Mouse (Mus musculus) left cerebral cortex, adult 2 months (tissue): ENCODE data around the gene Speer4e. TPM values are rescaled to one million over a fixed set of nuclear protein-coding genes. Genes with fewer than 3 reads are reported as not detected.
"Not testable (repeated sequence)": the region's sequence is repeated elsewhere in the genome, so short reads cannot be mapped to it uniquely, and the experiment has no call there.

ENCODE experiments used
- DNase-seq, 2 experiments: peaks; one replicate each; pipeline ENCODE4 v3.0.0; 2021 to 2022; ENCODE audit warnings: low spot score in 2 of 2, mixed read lengths in 1 of 2; ENCODE audit errors: extremely low spot score in 1 of 2
- H3K27ac ChIP-seq: fragments of 200-600 bp; 2 replicates; pipeline ENCODE4 v1.8.1; 2022
- H3K4me3 ChIP-seq: fragments of 200-600 bp; 2 replicates; pipeline ENCODE4 v1.8.1; 2022
- CTCF ChIP-seq: fragments of 200-600 bp; IDR thresholded peaks from 2 replicates; pipeline ENCODE4 v1.8.1; 2022; ENCODE audit warnings: antibody characterized with exemption, mild to moderate bottlenecking, moderate library complexity
- intact Hi-C: fragments of 180-260 bp; cut with DNase I; formaldehyde crosslinking; loops from one replicate; pipeline ENCODE4 v1.15.1; 2025
- long read RNA-seq, 2 experiments: library from polyadenylated mRNA; stranded (forward); transcript quantifications; one replicate each; pipeline ENCODE4 v2.0.0; 2021; ENCODE audit warnings: borderline mapping rate in 2 of 2
- total RNA-seq, 2 experiments: library from RNA; stranded (reverse); gene quantifications; 2 replicates each; pipeline ENCODE4 v1.2.3; 2021

The Speer4e gene
- total RNA-seq, result not detected
- long read RNA-seq, experiment 1, result 0 reads
- long read RNA-seq, experiment 2, result 0 reads

- H3K27ac ChIP-seq, H3K4me3 ChIP-seq, intact Hi-C loops, DNase-seq: not testable (repeated sequence)
Measured at GRCm38 (mm10) chr5:14938329-14938728, at the start of gene Speer4e. Gene Speer4e, minus strand, starts transcription at chr5:14938429.

- DNase-seq, H3K27ac ChIP-seq, intact Hi-C loops, H3K4me3 ChIP-seq: not testable (repeated sequence)
Measured at GRCm38 (mm10) chr5:14986649-14987387, 48.6 kb upstream of the Speer4e start.

- H3K27ac ChIP-seq, DNase-seq, H3K4me3 ChIP-seq, intact Hi-C loops: not testable (repeated sequence)
Measured at GRCm38 (mm10) chr5:14978835-14979234, 40.6 kb upstream of the Speer4e start, which contains the start of gene Gm10354. Gene Gm10354, minus strand, starts transcription at chr5:14978935.

DNA sequence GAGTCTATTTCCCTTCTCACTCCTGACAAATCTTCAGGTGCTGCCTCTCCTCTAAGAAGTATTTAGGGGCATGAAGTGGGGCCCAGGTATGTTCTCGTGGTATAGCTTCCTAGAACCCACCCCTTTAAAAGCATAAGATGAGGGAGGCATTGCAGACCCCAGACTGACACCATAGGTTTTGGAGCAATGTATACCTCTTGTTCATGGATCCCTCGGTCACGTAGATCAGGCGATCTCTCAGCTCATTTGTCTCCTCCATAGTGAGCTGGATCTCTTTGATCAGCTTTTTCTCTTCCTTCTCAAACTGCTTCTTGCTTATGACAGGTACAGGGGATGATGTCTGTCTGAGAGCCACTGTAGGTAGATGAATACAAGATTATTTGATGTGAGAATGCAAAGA, 39.1 kb upstream of the Speer4e start:
- H3K4me3 ChIP-seq, DNase-seq, H3K27ac ChIP-seq, intact Hi-C loops: not testable (repeated sequence)

DNA sequence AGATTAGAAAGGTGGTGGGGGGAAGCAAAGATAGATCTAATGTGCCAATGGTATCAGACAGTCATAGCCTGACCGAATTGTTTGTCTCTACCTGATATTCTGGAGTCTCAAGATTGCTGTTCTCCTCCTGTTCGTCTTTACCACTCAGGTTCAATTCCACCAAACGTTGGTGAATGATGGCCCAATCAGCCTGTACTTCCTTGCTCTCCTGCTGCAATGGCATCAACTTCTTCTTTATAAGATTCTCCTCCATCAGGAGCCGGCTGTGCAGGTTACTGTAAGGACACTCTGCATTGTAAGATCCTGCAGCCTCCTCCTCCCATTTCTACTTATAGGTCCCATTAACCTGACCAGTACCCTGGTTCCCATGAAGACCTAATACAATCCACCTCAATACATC, 37.1 kb upstream of the Speer4e start:
- H3K4me3 ChIP-seq, intact Hi-C loops, H3K27ac ChIP-seq, DNase-seq: not testable (repeated sequence)

DNA sequence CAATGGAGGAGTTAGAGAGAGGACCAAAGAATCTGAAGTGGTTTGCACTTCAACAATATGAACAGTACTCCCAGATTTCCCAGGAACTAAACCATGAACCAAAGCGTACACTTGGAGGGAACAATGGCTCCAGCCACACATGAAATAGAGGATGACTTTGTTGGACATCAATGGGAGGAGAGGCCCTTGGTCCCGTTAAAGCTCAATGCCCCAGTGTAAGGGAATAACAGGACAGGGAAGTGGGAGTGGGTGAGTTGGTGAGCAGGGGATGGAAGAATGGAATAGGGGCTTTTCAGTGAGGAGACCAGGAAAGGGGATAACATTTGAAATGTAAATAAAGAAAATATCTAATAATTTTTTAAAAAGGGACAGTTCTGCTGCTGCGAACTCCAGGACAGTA, 34.6 kb upstream of the Speer4e start:
- H3K4me3 ChIP-seq, intact Hi-C loops, DNase-seq, H3K27ac ChIP-seq: not testable (repeated sequence)

DNA sequence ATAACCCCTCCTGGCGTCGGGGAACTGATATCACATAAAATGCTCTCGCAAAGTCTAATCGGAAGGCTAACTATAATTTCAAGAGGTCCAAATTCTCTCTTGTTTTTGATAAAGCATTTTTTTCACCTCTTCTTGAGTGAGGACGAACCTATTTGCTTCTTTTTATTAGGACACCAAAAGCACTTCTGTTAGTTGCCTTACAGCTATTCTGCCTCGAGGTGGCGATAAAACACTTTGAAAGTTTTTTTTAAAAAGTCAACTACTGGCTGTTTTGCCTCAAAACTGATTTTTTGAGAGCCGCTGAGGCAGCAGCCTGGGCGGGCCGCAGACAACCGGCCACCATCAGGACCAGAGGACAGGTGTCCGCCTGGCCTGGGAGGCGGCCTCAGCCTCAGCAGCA, 25.6 kb upstream of the Speer4e start:
- TF ChIP-seq CTCF, result peak; percentile 33
- DNase-seq, H3K27ac ChIP-seq, intact Hi-C loops, H3K4me3 ChIP-seq: not testable (repeated sequence)

GRCm38 (mm10) chr5:14961502-14961901, 23.3 kb upstream of the Speer4e start:
- DNase-seq, intact Hi-C loops, H3K27ac ChIP-seq, H3K4me3 ChIP-seq: not testable (repeated sequence)

DNA sequence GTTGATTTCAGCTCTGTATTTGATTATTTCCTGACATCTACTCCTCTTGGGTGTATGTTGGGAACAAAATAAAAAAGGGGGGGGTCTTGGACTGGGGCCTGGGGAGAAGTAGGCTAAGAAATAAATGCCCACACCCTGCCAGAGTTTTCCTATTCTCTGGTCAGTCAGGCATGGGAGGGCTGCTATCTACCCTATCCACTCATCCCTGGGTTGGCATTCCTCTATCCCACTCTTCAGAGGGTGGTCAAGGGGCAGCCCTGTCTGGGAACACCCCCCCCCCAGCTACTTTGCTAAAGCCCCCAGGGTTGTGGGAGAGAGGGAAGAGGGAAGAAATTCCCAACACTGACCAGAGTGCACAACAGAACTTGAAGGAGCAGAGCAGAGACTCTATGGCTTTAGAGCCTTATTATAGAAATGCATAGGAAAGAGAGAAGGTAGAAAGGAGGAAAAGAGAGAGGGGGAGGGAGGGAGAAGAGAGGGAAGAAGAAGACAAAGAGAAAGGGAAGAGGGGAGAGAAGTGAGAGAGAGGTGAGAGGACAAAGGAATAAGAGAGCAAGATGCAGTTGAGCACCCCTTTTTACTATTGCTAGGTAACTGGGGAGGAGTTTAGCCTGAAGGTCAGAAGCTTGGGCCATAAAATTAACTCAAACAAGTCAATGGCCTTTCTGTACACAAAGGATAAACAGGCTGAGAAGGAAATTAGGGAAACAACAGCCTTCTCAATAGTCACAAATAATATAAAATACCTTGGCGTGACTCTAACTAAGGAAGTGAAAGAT, 17.9 kb upstream of the Speer4e start:
- H3K27ac ChIP-seq, intact Hi-C loops, H3K4me3 ChIP-seq, DNase-seq: not testable (repeated sequence)

- intact Hi-C loops, result not testable (repeated sequence)
Measured at GRCm38 (mm10) chr5:14953587-14953986, 15.4 kb upstream of the Speer4e start.

GRCm38 (mm10) chr5:14952749-14953148, 14.5 kb upstream of the Speer4e start:
- H3K27ac ChIP-seq, DNase-seq, H3K4me3 ChIP-seq, intact Hi-C loops: not testable (repeated sequence)

More at GRCm38 (mm10) chr5:14953587-14953986, 15.4 kb upstream of the Speer4e start:
- not testable (repeated sequence) for DNase-seq, H3K27ac ChIP-seq, H3K4me3 ChIP-seq

GRCm38 (mm10) chr5:14951822-14952221, 13.6 kb upstream of the Speer4e start:
- DNase-seq, H3K27ac ChIP-seq, H3K4me3 ChIP-seq, intact Hi-C loops: not testable (repeated sequence)
